8 mouse cellular contexts compared by ENCODE assay signal in genomic region chr6:113638302-113639040, GRCm38 (mm10). TPM values are rescaled to one million over a fixed set of nuclear protein-coding genes. Genes with fewer than 3 reads are reported as not detected.
A peak's percentile ranks its signal among the peaks of the same experiment; 100 is the strongest.
DNase-seq lines count a peak whose midpoint lies in the region; ATAC-seq lines count a peak whose summit lies in the region.

Irak2 (plus strand) TSS chr6:113638467.

- 0 out of 2 replicates have a peak within 1 kb of the TSS, but pooled peaks have one; percentile 19 for H3K27ac ChIP-seq in embryonic facial prominence, embryonic 15.5 days (replicated peaks)
- H3K27ac ChIP-seq in kidney, embryonic 14.5 days (ENCODE audit: low read depth, low read length) = no peak within 1 kb of the TSS
- peak within 1 kb of the TSS; percentile 57; the same call in 1 of the 2 replicates for H3K27ac ChIP-seq in limb, embryonic 15.5 days

- H3K36me3 ChIP-seq in embryonic facial prominence, embryonic 15.5 days = peaks cover 4% of the 10 kb centered on the region; the same call in 1 of the 2 replicates
- H3K36me3 ChIP-seq in kidney, embryonic 14.5 days (ENCODE audit: control insufficient read depth, insufficient read depth, low read length) = no peaks in the 10 kb centered on the region
- 0 out of 2 replicates have a peak, but pooled peaks cover 3% of the 10 kb centered on the region for H3K36me3 ChIP-seq in limb, embryonic 15.5 days

- H3K9me3 ChIP-seq in embryonic facial prominence, embryonic 15.5 days (replicated peaks) = no peaks in the 10 kb centered on the region
- H3K9me3 ChIP-seq in kidney, embryonic 14.5 days (ENCODE audit: control insufficient read depth, low read length) = no peaks in the 10 kb centered on the region
- H3K9me3 ChIP-seq in limb, embryonic 15.5 days = no peaks in the 10 kb centered on the region

- H3K4me1 ChIP-seq in embryonic facial prominence, embryonic 15.5 days = 0 out of 2 replicates have a peak, but pooled peaks cover 2% of the 10 kb centered on the region
- H3K4me1 ChIP-seq in kidney, embryonic 14.5 days (ENCODE audit: control insufficient read depth, insufficient read depth, low read length) = no peaks in the 10 kb centered on the region
- H3K4me1 ChIP-seq in limb, embryonic 15.5 days = 0 out of 2 replicates have a peak, but pooled peaks cover 4% of the 10 kb centered on the region

- DNase-seq in 3T3-L1 (ENCODE audit: low read depth, low spot score) = peak; percentile 97
- peak; percentile 92 to 93 for DNase-seq in adrenal gland, postnatal 4 days (ENCODE audit: low spot score in 2 of 2)
- peak; percentile 95 to 96 for DNase-seq in heart, adult 9 months (ENCODE audit: low spot score in 2 of 2)
- peak; percentile 91 to 95 for DNase-seq in monocyte, adult 2 months (ENCODE audit: low read depth in 1 of 2, low spot score in 2 of 2)
- peak; percentile 94 for DNase-seq in spleen, postnatal 36 days (ENCODE audit: low spot score in 2 of 2)

- peak within 1 kb of the TSS; percentile 39 for H3K9ac ChIP-seq in embryonic facial prominence, embryonic 15.5 days
- H3K9ac ChIP-seq in kidney, embryonic 14.5 days (ENCODE audit: low read depth, low read length) = peak within 1 kb of the TSS; percentile 47
- H3K9ac ChIP-seq in limb, embryonic 15.5 days = peak within 1 kb of the TSS; percentile 44; the same call in 1 of the 2 replicates

- WGBS in embryonic facial prominence, embryonic 15.5 days = 7% methylated on average over 37 of the region's 37 CpGs
- 7% methylated on average over 37 of the region's 37 CpGs for WGBS in kidney, embryonic 14.5 days
- WGBS in limb, embryonic 15.5 days = 5% methylated on average over 37 of the region's 37 CpGs

- H3K27me3 ChIP-seq in embryonic facial prominence, embryonic 15.5 days = no peaks in the 10 kb centered on the region
- no peaks in the 10 kb centered on the region for H3K27me3 ChIP-seq in kidney, embryonic 14.5 days (ENCODE audit: control insufficient read depth, insufficient read depth, low read length)
- H3K27me3 ChIP-seq in limb, embryonic 15.5 days = no peaks in the 10 kb centered on the region

- H3K4me3 ChIP-seq in embryonic facial prominence, embryonic 15.5 days (replicated peaks) = peak within 1 kb of the TSS; percentile 59
- H3K4me3 ChIP-seq in kidney, embryonic 14.5 days (ENCODE audit: low read length) = peak within 1 kb of the TSS; percentile 38
- peak within 1 kb of the TSS; percentile 55 for H3K4me3 ChIP-seq in limb, embryonic 15.5 days

- peak; percentile 93 for ATAC-seq in embryonic facial prominence, embryonic 15.5 days (ENCODE audit: insufficient number of reproducible peaks, low FRiP score, low TSS enrichment, low read depth)
- peak; percentile 96 for ATAC-seq in kidney, embryonic 14.5 days (ENCODE audit: low FRiP score, low TSS enrichment)
- ATAC-seq in limb, embryonic 15.5 days (ENCODE audit: insufficient number of reproducible peaks, low FRiP score, low TSS enrichment, low read depth) = peak; percentile 83

- H3K4me2 ChIP-seq in embryonic facial prominence, embryonic 15.5 days (replicated peaks) = peak within 1 kb of the TSS; percentile 64
- peak within 1 kb of the TSS; percentile 39 for H3K4me2 ChIP-seq in kidney, embryonic 14.5 days (replicated peaks; ENCODE audit: low read depth, low read length)
- peak within 1 kb of the TSS; percentile 59 for H3K4me2 ChIP-seq in limb, embryonic 15.5 days

RNA-seq across cellular contexts. Expression of gene Irak2, which starts in this region (rescaled TPM):
- total RNA-seq in adrenal gland, postnatal 4 days (2021) = 10 to 100 TPM; 12.5 to 13.2 TPM
- polyA plus RNA-seq in embryonic facial prominence, embryonic 15.5 days (2015; fragmentation: Nextera tagmentation; extraction: Ambion mirVana) = 4.0 and 5.8 TPM in 2 replicates
- 1.9 and 2.6 TPM in 2 replicates for polyA plus RNA-seq in kidney, embryonic 14.5 days (2014; fragmentation: Nextera tagmentation; extraction: Ambion mirVana)
- 4.1 and 4.6 TPM in 2 replicates for polyA plus RNA-seq in limb, embryonic 15.5 days (2015; fragmentation: Nextera tagmentation; extraction: Ambion mirVana)
